Mouse (Mus musculus) C2C12 (cell line): Measurements from ENCODE around the gene Zfp809. TPM values are rescaled to one million over a fixed set of nuclear protein-coding genes. Genes with fewer than 3 reads are reported as not detected.

Experiments used
- H3K27me3 ChIP-seq: one replicate; pipeline ENCODE4 v1.6.1; 2011; ENCODE audit not compliant: control insufficient read depth, insufficient read depth, insufficient read length
- H3K36me3 ChIP-seq: one replicate; pipeline ENCODE4 v1.6.1; 2011; ENCODE audit not compliant: control insufficient read depth, insufficient read depth
- H3K4me3 ChIP-seq: one replicate; pipeline ENCODE4 v1.5.1; 2011; ENCODE audit warnings: mild to moderate bottlenecking, control low read depth; ENCODE audit not compliant: poor library complexity, insufficient read depth, severe bottlenecking
- H3K79me2 ChIP-seq: one replicate; pipeline ENCODE4 v1.6.1; 2011; ENCODE audit not compliant: control insufficient read depth, insufficient read depth
- H3K79me3 ChIP-seq: one replicate; pipeline ENCODE4 v1.6.1; 2011; ENCODE audit warnings: low read depth, control low read depth
- H3ac ChIP-seq: one replicate; pipeline ENCODE3; 2011; ENCODE audit warnings: low read depth; ENCODE audit not compliant: control insufficient read depth, insufficient read length
- CEBPB ChIP-seq: IDR thresholded peaks from one replicate; pipeline ENCODE4 v1.6.1; 2011; ENCODE audit warnings: low read depth, mild to moderate bottlenecking, control low read depth, moderate library complexity
- CTCF ChIP-seq: IDR thresholded peaks from one replicate; pipeline ENCODE4 v1.5.1; 2011; ENCODE audit not compliant: control insufficient read depth, insufficient read depth, insufficient read length
- FOSL1 ChIP-seq: IDR thresholded peaks from one replicate; pipeline ENCODE4 v1.8.0; 2011; ENCODE audit warnings: mild to moderate bottlenecking, low read length; ENCODE audit not compliant: poor library complexity, insufficient read depth, severe bottlenecking
- MAX ChIP-seq: IDR thresholded peaks from one replicate; pipeline ENCODE4 v1.6.1; 2011; ENCODE audit warnings: mild to moderate bottlenecking, control low read depth
- MYOD1 ChIP-seq: IDR thresholded peaks from one replicate; pipeline ENCODE4 v1.6.1; 2011; ENCODE audit warnings: low read depth; ENCODE audit not compliant: control insufficient read depth, insufficient read length
- MYOG ChIP-seq: IDR thresholded peaks from one replicate; pipeline ENCODE4 v1.6.1; 2011; ENCODE audit not compliant: control insufficient read depth, insufficient read length; ENCODE audit errors: extremely low read depth
- USF1 ChIP-seq: IDR thresholded peaks from one replicate; pipeline ENCODE4 v1.6.1; 2011; ENCODE audit warnings: low read depth, mild to moderate bottlenecking, control low read depth, moderate library complexity
- polyA plus RNA-seq: library from polyadenylated mRNA; unstranded; fragments of >200 nt; fragmentation: generic; extraction: Trizol; gene quantifications from one replicate; pipeline ENCODE4 v1.2.1, GENCODE M21; 2012; ENCODE audit warnings: missing spikeins

The Zfp809 gene
- polyA plus RNA-seq, 1 experiment: 4.5 TPM

DNA sequence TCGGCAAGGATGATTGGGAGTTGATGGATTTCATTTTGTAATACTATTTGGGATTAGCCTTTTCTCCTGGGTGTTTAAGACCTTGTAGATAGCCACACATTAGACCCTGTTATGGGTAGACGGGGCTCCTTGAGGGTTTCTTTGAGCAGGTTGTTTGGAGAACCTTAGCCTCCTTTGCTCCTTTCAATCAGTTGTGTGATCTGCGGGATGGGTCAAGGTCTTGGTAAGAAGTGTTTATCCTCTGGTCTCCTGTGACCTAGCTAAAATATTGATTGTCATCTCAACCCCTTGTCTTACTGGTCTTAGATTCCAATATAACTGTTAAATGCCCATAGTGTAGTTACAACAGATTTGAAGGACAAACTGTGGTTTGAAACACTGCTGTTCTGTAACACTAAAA lies 4.5 kb downstream of the Zfp809 start:
- Histone ChIP-seq H3K79me2 (peaks cover 72% of the 10 kb centered on the region), H3ac (no peak overlapping the region), H3K36me3 (peaks cover 7% of the 10 kb centered on the region), H3K27me3 (no peaks in the 10 kb centered on the region), H3K4me3 (no peak overlapping the region), H3K79me3 (peaks cover 41% of the 10 kb centered on the region)
- TF ChIP-seq FOSL1 (no peak), MYOD1 (no peak), CTCF (no peak), MYOG (no peak), CEBPB (no peak), MAX (no peak), USF1 (no peak)

DNA sequence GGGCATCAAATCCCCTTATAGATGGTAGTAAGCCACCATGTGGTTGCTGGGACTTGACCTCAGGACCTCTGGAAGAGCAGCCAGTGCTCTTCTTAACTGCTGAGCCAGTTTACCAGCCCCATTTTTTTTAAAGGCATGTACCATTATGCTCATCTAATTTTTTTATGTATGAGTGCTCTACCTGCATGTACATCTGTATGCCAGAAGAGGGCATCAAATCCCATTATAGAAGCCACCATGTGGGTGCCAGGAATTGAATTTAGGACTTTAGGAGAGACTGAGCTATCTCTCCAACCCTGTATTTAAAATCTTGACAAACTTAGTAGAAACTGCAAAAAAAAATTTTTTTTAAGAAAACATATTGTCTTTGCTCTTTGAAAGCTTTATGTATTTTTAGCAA lies 5.0 kb downstream of the Zfp809 start:
- Histone ChIP-seq H3K36me3 (peaks cover 7% of the 10 kb centered on the region), H3K79me3 (peaks cover 45% of the 10 kb centered on the region), H3K27me3 (no peaks in the 10 kb centered on the region), H3ac (no peak overlapping the region), H3K4me3 (no peak overlapping the region), H3K79me2 (peaks cover 76% of the 10 kb centered on the region)
- no peak for TF ChIP-seq MYOG

DNA sequence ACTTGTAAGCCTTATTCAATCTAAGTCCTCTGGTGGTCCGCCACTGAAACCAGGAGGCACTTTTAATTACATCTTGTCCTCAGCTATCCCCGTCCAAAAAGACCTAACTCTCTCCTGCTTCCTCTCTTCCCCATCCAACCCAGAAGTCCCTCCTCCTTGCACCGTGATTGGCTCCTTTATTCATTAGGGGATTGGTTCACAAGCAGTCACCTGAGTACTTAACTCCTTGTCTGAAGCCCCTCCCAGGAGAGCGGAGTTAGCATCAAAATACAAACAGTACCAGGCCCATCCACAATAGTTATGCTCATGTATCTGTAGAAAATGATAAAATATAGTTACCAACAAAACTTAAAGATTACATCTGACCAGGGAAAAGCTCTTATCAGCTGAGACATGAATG lies 14.5 kb downstream of the Zfp809 start:
- Histone ChIP-seq H3K27me3 (no peaks in the 10 kb centered on the region), H3K79me2 (peaks cover 4% of the 10 kb centered on the region), H3ac (no peak overlapping the region), H3K4me3 (no peak overlapping the region), H3K79me3 (peaks cover 4% of the 10 kb centered on the region), H3K36me3 (peaks cover 58% of the 10 kb centered on the region)
- TF ChIP-seq CEBPB (no peak), MAX (no peak), FOSL1 (no peak)

- H3K36me3 ChIP-seq: peaks cover 59% of the 10 kb centered on the region
Observed at GRCm38 (mm10) chr9:22244242-22244641, 18.7 kb downstream of the Zfp809 start.

GRCm38 (mm10) chr9:22256579-22256978 lies 31.1 kb downstream of the Zfp809 start:
- Histone ChIP-seq H3K4me3 (no peak overlapping the region), H3K36me3 (peaks cover 49% of the 10 kb centered on the region), H3K79me2 (peaks cover 47% of the 10 kb centered on the region), H3K27me3 (no peaks in the 10 kb centered on the region), H3K79me3 (peaks cover 15% of the 10 kb centered on the region), H3ac (no peak overlapping the region)
- TF ChIP-seq USF1 (no peak), FOSL1 (no peak), MAX (no peak), MYOD1 (no peak), MYOG (no peak)

More at GRCm38 (mm10) chr9:22244242-22244641, 18.7 kb downstream of the Zfp809 start:
- Histone ChIP-seq H3K27me3 (no peaks in the 10 kb centered on the region), H3ac (no peak overlapping the region), H3K79me3 (no peaks in the 10 kb centered on the region), H3K79me2 (no peaks in the 10 kb centered on the region), H3K4me3 (no peak overlapping the region)
- no peak for TF ChIP-seq MAX
- TF ChIP-seq CTCF: no peak
- TF ChIP-seq FOSL1: no peak

DNA sequence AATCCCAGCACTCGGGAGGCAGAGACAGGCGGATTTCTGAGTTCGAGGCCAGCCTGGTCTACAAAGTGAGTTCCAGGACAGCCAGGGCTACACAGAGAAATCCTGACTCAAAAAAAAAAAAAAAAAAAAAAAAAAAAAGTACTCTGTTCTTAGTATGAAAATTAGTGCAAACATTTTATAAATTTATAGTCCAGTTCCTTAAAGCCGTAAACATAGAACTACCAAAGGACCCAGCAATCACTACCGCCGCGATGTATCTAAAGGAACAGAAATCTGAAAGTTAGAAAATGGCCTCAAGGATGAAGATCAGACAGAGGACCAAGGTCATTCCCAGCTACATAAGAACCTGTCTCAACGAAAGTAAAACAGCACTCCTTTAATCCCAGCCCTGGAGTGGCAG lies 33.3 kb downstream of the Zfp809 start:
- peaks cover 15% of the 10 kb centered on the region for H3K79me3 ChIP-seq
- H3K79me2 ChIP-seq: peaks cover 47% of the 10 kb centered on the region
- TF ChIP-seq CTCF (no peak), USF1 (no peak), MAX (no peak), MYOG (no peak), CEBPB (no peak)

More for the DNA sequence above, 33.3 kb downstream of the Zfp809 start:
- H3K4me3 ChIP-seq: peak overlapping the region; percentile 72
- peak overlapping the region; percentile 90 for H3ac ChIP-seq
- H3K27me3 ChIP-seq: no peaks in the 10 kb centered on the region
- peaks cover 27% of the 10 kb centered on the region for H3K36me3 ChIP-seq
